Mouse (Mus musculus) kidney, embryonic 14.5 days (tissue): ENCODE results near the gene Abraxas2. TPM values are rescaled to one million over a fixed set of nuclear protein-coding genes. Genes with fewer than 3 reads are reported as not detected.

ENCODE experiments used
- ATAC-seq: fragments of 200-750 bp; cut with Nextera tagmentation; 2 replicates; pipeline ENCODE4 v1.8.0; 2017; ENCODE audit warnings: moderate number of reproducible peaks, mild to moderate bottlenecking, moderate TSS enrichment, moderate library complexity; ENCODE audit not compliant: low FRiP score, low TSS enrichment
- H3K27ac ChIP-seq: fragments of 300-500 bp; sonication (generic); 2 replicates; pipeline ENCODE4 v1.5.1; 2014; ENCODE audit warnings: low read depth, mild to moderate bottlenecking, low read length, moderate library complexity, mixed read lengths
- H3K27me3 ChIP-seq: fragments of 300-500 bp; sonication (generic); 2 replicates; pipeline ENCODE4 v1.6.1; 2014; ENCODE audit warnings: mild to moderate bottlenecking, low read length; ENCODE audit not compliant: control insufficient read depth, insufficient read depth
- H3K36me3 ChIP-seq: fragments of 300-500 bp; sonication (generic); 2 replicates; pipeline ENCODE4 v1.6.1; 2014; ENCODE audit warnings: low read length, mixed read lengths; ENCODE audit not compliant: control insufficient read depth, insufficient read depth
- H3K4me1 ChIP-seq: fragments of 300-500 bp; sonication (generic); 2 replicates; pipeline ENCODE4 v1.6.1; 2014; ENCODE audit warnings: low read length, mixed read lengths; ENCODE audit not compliant: control insufficient read depth, insufficient read depth
- H3K4me2 ChIP-seq: fragments of 300-500 bp; sonication (generic); replicated peaks from 2 replicates; pipeline ENCODE4 v1.6.1; 2014; ENCODE audit warnings: low read depth, mild to moderate bottlenecking, low read length
- H3K4me3 ChIP-seq: fragments of 300-500 bp; sonication (generic); 2 replicates; pipeline ENCODE4 v1.5.1; 2014; ENCODE audit warnings: mild to moderate bottlenecking, low read length
- H3K9ac ChIP-seq: fragments of 300-500 bp; sonication (generic); 2 replicates; pipeline ENCODE4 v1.6.1; 2014; ENCODE audit warnings: low read depth, mild to moderate bottlenecking, low read length, moderate library complexity
- H3K9me3 ChIP-seq: fragments of 300-500 bp; sonication (generic); 2 replicates; pipeline ENCODE4 v1.6.1; 2016; ENCODE audit warnings: low read length; ENCODE audit not compliant: control insufficient read depth
- WGBS: fragments of 180-500 bp; shearing (Covaris S2); extraction: QIAGEN DNeasy Blood & Tissue Kit; methylation state at CpG from one replicate; pipeline ENCODE4 v1.1.7; 2014; 5-methylcytosine and 5-hydroxymethylcytosine counted together
- polyA plus RNA-seq: library from polyadenylated mRNA; unstranded; fragments of >200 nt; fragmentation: Nextera tagmentation; extraction: Ambion mirVana; gene quantifications from 2 replicates; pipeline ENCODE4 v1.2.1, GENCODE M21; 2014

Gene Abraxas2
- polyA plus RNA-seq, 1 experiment from 2014 or later = 50.0 TPM

DNA sequence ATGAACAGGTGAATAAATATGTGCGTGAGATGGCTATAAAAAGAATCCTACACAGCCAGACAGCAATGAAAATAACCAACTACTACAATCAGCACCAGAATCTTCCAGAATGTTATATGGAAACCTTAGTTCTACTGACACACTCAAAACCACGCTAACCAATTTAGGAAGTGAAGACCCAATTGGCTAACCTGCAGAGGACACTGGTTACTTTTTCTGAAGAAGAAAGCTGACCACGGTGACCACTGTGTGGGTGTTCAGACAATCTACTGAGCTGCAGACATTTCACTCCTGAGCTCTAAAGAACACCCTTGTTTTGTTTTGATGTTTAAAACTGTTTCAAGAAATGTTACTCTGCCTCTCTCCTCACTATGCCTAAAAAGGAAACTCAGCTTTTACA lies 15.9 kb upstream of the Abraxas2 start:
- Histone ChIP-seq H3K4me2 (no peak overlapping the region), H3K36me3 (peaks cover 42% of the 10 kb centered on the region; the same call in 1 of the 2 replicates), H3K27me3 (no peaks in the 10 kb centered on the region), H3K9ac (no peak overlapping the region), H3K4me3 (no peak overlapping the region), H3K27ac (no peak overlapping the region), H3K9me3 (no peaks in the 10 kb centered on the region), H3K4me1 (no peaks in the 10 kb centered on the region)
- 91% methylated on average over 3 of the region's 3 CpGs for WGBS
- ATAC-seq = no peak

- peak within 1 kb of the TSS; percentile 92 for H3K27ac ChIP-seq
- H3K9ac ChIP-seq = peak within 1 kb of the TSS; percentile 72
- H3K4me1 ChIP-seq = no peaks in the 10 kb centered on the region
- H3K4me3 ChIP-seq = peak within 1 kb of the TSS; percentile 56
- H3K36me3 ChIP-seq = peaks cover 24% of the 10 kb centered on the region
- under 1% methylated on average over 37 of the region's 37 CpGs for WGBS
- H3K4me2 ChIP-seq = peak within 1 kb of the TSS; percentile 41
- no peaks in the 10 kb centered on the region for H3K27me3 ChIP-seq
- no peaks in the 10 kb centered on the region for H3K9me3 ChIP-seq
- ATAC-seq = peak; percentile 95
Observed at GRCm38 (mm10) chr7:132852173-132852844, 6.7 kb upstream of the Abraxas2 start, which contains the start of gene Eef1akmt2. Gene Eef1akmt2, minus strand, starts transcription at chr7:132852673.

- Histone ChIP-seq H3K27ac (no peak overlapping the region), H3K4me2 (no peak overlapping the region)
Observed at GRCm38 (mm10) chr7:132853361-132853760, 5.7 kb upstream of the Abraxas2 start.

DNA sequence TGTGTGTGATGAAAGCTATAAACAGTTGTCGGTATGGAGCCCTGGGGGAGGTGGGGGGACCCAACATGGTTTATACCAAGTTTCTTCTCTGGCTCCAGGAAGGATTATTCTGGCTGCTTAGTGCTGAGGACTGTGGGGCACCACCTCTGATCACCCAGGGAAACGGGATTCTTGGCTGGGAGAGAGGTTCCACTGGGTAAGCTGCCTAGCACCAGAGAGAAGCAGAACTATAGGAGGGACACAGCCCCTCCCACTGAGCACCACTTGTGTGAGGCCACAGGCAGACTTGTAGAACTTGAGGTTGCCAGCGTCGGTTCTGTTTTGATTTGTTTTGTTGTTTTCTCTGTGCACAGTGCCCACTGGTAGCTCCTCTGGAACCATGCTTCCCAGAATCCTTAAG lies 5.1 kb upstream of the Abraxas2 start:
- no peaks in the 10 kb centered on the region for H3K27me3 ChIP-seq
- H3K9me3 ChIP-seq = no peaks in the 10 kb centered on the region
- ATAC-seq = no peak
- no peak overlapping the region for H3K27ac ChIP-seq
- H3K4me2 ChIP-seq = no peak overlapping the region
- no peak overlapping the region for H3K4me3 ChIP-seq
- H3K9ac ChIP-seq = no peak overlapping the region
- H3K4me1 ChIP-seq = no peaks in the 10 kb centered on the region
- WGBS = 72% methylated on average over 4 of the region's 4 CpGs
- H3K36me3 ChIP-seq = peaks cover 11% of the 10 kb centered on the region

More at GRCm38 (mm10) chr7:132853361-132853760, 5.7 kb upstream of the Abraxas2 start:
- no peak for ATAC-seq
- Histone ChIP-seq H3K27me3 (no peaks in the 10 kb centered on the region), H3K9me3 (no peaks in the 10 kb centered on the region), H3K9ac (no peak overlapping the region), H3K4me1 (no peaks in the 10 kb centered on the region), H3K4me3 (no peak overlapping the region), H3K36me3 (peaks cover 17% of the 10 kb centered on the region)
- 77% methylated on average over 6 of the region's 6 CpGs for WGBS

DNA sequence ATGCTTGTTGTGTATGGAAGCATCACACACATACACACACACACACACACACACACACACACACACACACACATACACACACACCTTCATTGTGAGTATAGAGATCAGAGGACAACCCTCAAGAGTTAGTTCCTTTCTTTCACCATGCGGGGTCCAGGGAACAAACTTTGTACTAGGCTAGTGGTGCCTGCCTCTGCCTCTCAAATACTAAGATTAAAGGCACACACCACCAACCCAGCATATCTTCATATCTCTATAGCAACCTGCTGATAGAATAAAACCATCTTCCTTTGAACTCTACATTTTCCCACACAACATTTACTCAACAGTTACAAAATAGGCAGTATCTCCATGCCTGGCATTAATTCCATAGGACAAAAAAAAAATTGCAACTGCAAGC lies 2.9 kb upstream of the Abraxas2 start:
- no peak for ATAC-seq
- Histone ChIP-seq H3K4me1 (no peaks in the 10 kb centered on the region), H3K9ac (no peak overlapping the region), H3K9me3 (no peaks in the 10 kb centered on the region), H3K36me3 (no peaks in the 10 kb centered on the region), H3K27ac (no peak overlapping the region), H3K4me3 (no peak overlapping the region), H3K4me2 (no peak overlapping the region), H3K27me3 (no peaks in the 10 kb centered on the region)
- 95% methylated on average over 1 of the region's 1 CpGs for WGBS

GRCm38 (mm10) chr7:132858043-132858608 lies 899 bp upstream of the Abraxas2 start:
- 71% methylated on average over 5 of the region's 5 CpGs for WGBS

GRCm38 (mm10) chr7:132866316-132866715 lies 7.3 kb downstream of the Abraxas2 start:
- 97% methylated on average over 9 of the region's 9 CpGs for WGBS
- H3K9me3 ChIP-seq = no peaks in the 10 kb centered on the region
- no peaks in the 10 kb centered on the region for H3K27me3 ChIP-seq
- H3K36me3 ChIP-seq = peaks cover 51% of the 10 kb centered on the region
- no peak overlapping the region for H3K9ac ChIP-seq
- H3K4me3 ChIP-seq = no peak overlapping the region
- H3K27ac ChIP-seq = no peak overlapping the region
- H3K4me2 ChIP-seq = no peak overlapping the region
- no peaks in the 10 kb centered on the region for H3K4me1 ChIP-seq
- no peak for ATAC-seq

More at GRCm38 (mm10) chr7:132858043-132858608, 899 bp upstream of the Abraxas2 start:
- Histone ChIP-seq H3K4me3 (no peak overlapping the region), H3K36me3 (no peaks in the 10 kb centered on the region), H3K4me1 (no peaks in the 10 kb centered on the region), H3K9ac (no peak overlapping the region), H3K27me3 (no peaks in the 10 kb centered on the region), H3K9me3 (no peaks in the 10 kb centered on the region), H3K4me2 (no peak overlapping the region), H3K27ac (no peak overlapping the region)
- no peak for ATAC-seq

GRCm38 (mm10) chr7:132873043-132873442 lies 14.0 kb downstream of the Abraxas2 start:
- Histone ChIP-seq H3K4me1 (no peaks in the 10 kb centered on the region), H3K9me3 (no peaks in the 10 kb centered on the region), H3K4me3 (no peak overlapping the region), H3K27me3 (no peaks in the 10 kb centered on the region), H3K4me2 (no peak overlapping the region), H3K27ac (no peak overlapping the region), H3K36me3 (peaks cover 79% of the 10 kb centered on the region), H3K9ac (no peak overlapping the region)
- ATAC-seq = no peak
- WGBS = 92% methylated on average over 2 of the region's 2 CpGs

DNA sequence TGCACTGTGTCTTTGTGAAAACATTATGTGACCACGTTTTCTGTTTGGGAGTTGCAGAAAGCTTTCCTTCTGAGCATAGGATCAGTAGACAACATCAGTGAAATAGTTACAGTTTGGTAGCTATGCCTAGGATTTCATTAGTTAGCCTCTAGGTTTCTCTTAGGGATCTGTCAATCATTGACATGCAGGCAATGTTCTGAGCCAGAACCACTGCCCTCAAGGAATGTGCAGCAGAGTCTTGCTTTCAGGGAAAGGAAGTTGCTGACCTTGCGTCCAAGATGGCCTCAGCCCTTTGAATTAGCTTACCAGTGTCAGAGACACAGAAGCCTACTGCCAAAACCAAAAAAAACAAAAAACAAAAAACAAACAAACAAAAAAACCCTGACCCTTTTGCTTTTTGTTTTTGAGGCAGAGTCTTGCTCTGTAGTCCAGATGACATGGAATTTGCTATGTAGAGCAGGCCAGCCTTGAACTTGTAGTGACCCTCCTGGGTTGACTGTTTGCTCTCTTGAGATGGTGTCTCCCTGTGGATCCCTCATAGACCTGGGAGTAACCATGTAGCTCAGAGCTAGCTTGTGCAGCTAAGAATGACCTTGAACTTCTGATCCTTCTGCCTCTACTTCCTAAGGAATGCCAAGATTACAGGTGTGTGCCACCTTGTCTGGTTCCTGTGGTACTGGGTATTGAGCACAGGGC lies 16.5 kb downstream of the Abraxas2 start:
- no peaks in the 10 kb centered on the region for H3K9me3 ChIP-seq
- H3K27ac ChIP-seq = no peak overlapping the region
- no peak for ATAC-seq
- no peaks in the 10 kb centered on the region for H3K27me3 ChIP-seq
- no peak overlapping the region for H3K4me3 ChIP-seq
- no peak overlapping the region for H3K4me2 ChIP-seq
- no peak overlapping the region for H3K9ac ChIP-seq
- H3K36me3 ChIP-seq = peaks cover 85% of the 10 kb centered on the region
- 74% methylated on average over 2 of the region's 2 CpGs for WGBS
- H3K4me1 ChIP-seq = no peaks in the 10 kb centered on the region
